Mouse (Mus musculus): ENCODE data around the gene Cmss1. TPM values are rescaled to one million over a fixed set of nuclear protein-coding genes. Genes with fewer than 3 reads are reported as not detected.

The Cmss1 gene
- polyA plus RNA-seq, 1 experiment: 10.1 TPM

GRCm38 (mm10) chr16:57438288-57438685 lies 168.4 kb downstream of the Cmss1 start:
- DNase-seq (ENCODE audit: low read depth): peak; percentile 85
- TF ChIP-seq POLR2A (IDR thresholded peaks at IDR 0.05; ENCODE audit: borderline replicate concordance, extremely low read depth, insufficient read depth, insufficient read length, poor library complexity, severe bottlenecking) (no peak), CTCF (IDR thresholded peaks at IDR 0.05; ENCODE audit: borderline replicate concordance, extremely low read depth, insufficient read depth, insufficient read length) (no peak)

GRCm38 (mm10) chr16:57437523-57438287 lies 169.0 kb downstream of the Cmss1 start:
- TF ChIP-seq CTCF (IDR thresholded peaks at IDR 0.05; ENCODE audit: borderline replicate concordance, extremely low read depth, insufficient read depth, insufficient read length): no peak
- no peak for TF ChIP-seq POLR2A (IDR thresholded peaks at IDR 0.05; ENCODE audit: borderline replicate concordance, extremely low read depth, insufficient read depth, insufficient read length, poor library complexity, severe bottlenecking)
- peak; percentile 84 for DNase-seq (ENCODE audit: low read depth)

- TF ChIP-seq CTCF (IDR thresholded peaks at IDR 0.05; ENCODE audit: borderline replicate concordance, extremely low read depth, insufficient read depth, insufficient read length): no peak
- TF ChIP-seq POLR2A (IDR thresholded peaks at IDR 0.05; ENCODE audit: borderline replicate concordance, extremely low read depth, insufficient read depth, insufficient read length, poor library complexity, severe bottlenecking): no peak
- no peak for DNase-seq (ENCODE audit: low read depth)
Observed at GRCm38 (mm10) chr16:57434640-57435039, 172.0 kb downstream of the Cmss1 start.

- TF ChIP-seq CTCF (IDR thresholded peaks at IDR 0.05; ENCODE audit: borderline replicate concordance, extremely low read depth, insufficient read depth, insufficient read length): no peak
- no peak for TF ChIP-seq POLR2A (IDR thresholded peaks at IDR 0.05; ENCODE audit: borderline replicate concordance, extremely low read depth, insufficient read depth, insufficient read length, poor library complexity, severe bottlenecking)
- DNase-seq (ENCODE audit: low read depth): no peak
Observed at GRCm38 (mm10) chr16:57433671-57434070, 173.0 kb downstream of the Cmss1 start.

GRCm38 (mm10) chr16:57433173-57433572 lies 173.5 kb downstream of the Cmss1 start:
- DNase-seq (ENCODE audit: low read depth): no peak
- TF ChIP-seq CTCF (IDR thresholded peaks at IDR 0.05; ENCODE audit: borderline replicate concordance, extremely low read depth, insufficient read depth, insufficient read length) (no peak), POLR2A (IDR thresholded peaks at IDR 0.05; ENCODE audit: borderline replicate concordance, extremely low read depth, insufficient read depth, insufficient read length, poor library complexity, severe bottlenecking) (no peak)

GRCm38 (mm10) chr16:57431294-57431693 lies 175.4 kb downstream of the Cmss1 start:
- DNase-seq (ENCODE audit: low read depth): no peak
- TF ChIP-seq CTCF (IDR thresholded peaks at IDR 0.05; ENCODE audit: borderline replicate concordance, extremely low read depth, insufficient read depth, insufficient read length) (no peak), POLR2A (IDR thresholded peaks at IDR 0.05; ENCODE audit: borderline replicate concordance, extremely low read depth, insufficient read depth, insufficient read length, poor library complexity, severe bottlenecking) (no peak)

GRCm38 (mm10) chr16:57428977-57429376 lies 177.7 kb downstream of the Cmss1 start:
- no peak for DNase-seq (ENCODE audit: low read depth)
- TF ChIP-seq POLR2A (IDR thresholded peaks at IDR 0.05; ENCODE audit: borderline replicate concordance, extremely low read depth, insufficient read depth, insufficient read length, poor library complexity, severe bottlenecking) (no peak), CTCF (IDR thresholded peaks at IDR 0.05; ENCODE audit: borderline replicate concordance, extremely low read depth, insufficient read depth, insufficient read length) (no peak)

GRCm38 (mm10) chr16:57427516-57428285 lies 179.0 kb downstream of the Cmss1 start:
- no peak for DNase-seq (ENCODE audit: low read depth)
- TF ChIP-seq POLR2A (IDR thresholded peaks at IDR 0.05; ENCODE audit: borderline replicate concordance, extremely low read depth, insufficient read depth, insufficient read length, poor library complexity, severe bottlenecking) (no peak), CTCF (IDR thresholded peaks at IDR 0.05; ENCODE audit: borderline replicate concordance, extremely low read depth, insufficient read depth, insufficient read length) (no peak)

GRCm38 (mm10) chr16:57426680-57427079 lies 180.0 kb downstream of the Cmss1 start:
- peak; percentile 27 for DNase-seq (ENCODE audit: low read depth)
- no peak for TF ChIP-seq CTCF (IDR thresholded peaks at IDR 0.05; ENCODE audit: borderline replicate concordance, extremely low read depth, insufficient read depth, insufficient read length)
- no peak for TF ChIP-seq POLR2A (IDR thresholded peaks at IDR 0.05; ENCODE audit: borderline replicate concordance, extremely low read depth, insufficient read depth, insufficient read length, poor library complexity, severe bottlenecking)

- TF ChIP-seq POLR2A (IDR thresholded peaks at IDR 0.05; ENCODE audit: borderline replicate concordance, extremely low read depth, insufficient read depth, insufficient read length, poor library complexity, severe bottlenecking): no peak
- TF ChIP-seq CTCF (IDR thresholded peaks at IDR 0.05; ENCODE audit: borderline replicate concordance, extremely low read depth, insufficient read depth, insufficient read length): no peak
- DNase-seq (ENCODE audit: low read depth): no peak
Observed at GRCm38 (mm10) chr16:57423001-57423800, 183.5 kb downstream of the Cmss1 start.
